Mouse (Mus musculus) stomach, postnatal 0 days (tissue): Measurements from ENCODE around the gene Bach2.

Experiments
- CTCF ChIP-seq: IDR thresholded peaks from 2 replicates; pipeline ENCODE4 v1.5.1; 2016; ENCODE audit warnings: antibody characterized with exemption, low read depth, mild to moderate bottlenecking, moderate library complexity
- EP300 ChIP-seq: optimal IDR thresholded peaks from 2 replicates; pipeline ENCODE3; 2016; ENCODE audit warnings: antibody characterized with exemption

DNA sequence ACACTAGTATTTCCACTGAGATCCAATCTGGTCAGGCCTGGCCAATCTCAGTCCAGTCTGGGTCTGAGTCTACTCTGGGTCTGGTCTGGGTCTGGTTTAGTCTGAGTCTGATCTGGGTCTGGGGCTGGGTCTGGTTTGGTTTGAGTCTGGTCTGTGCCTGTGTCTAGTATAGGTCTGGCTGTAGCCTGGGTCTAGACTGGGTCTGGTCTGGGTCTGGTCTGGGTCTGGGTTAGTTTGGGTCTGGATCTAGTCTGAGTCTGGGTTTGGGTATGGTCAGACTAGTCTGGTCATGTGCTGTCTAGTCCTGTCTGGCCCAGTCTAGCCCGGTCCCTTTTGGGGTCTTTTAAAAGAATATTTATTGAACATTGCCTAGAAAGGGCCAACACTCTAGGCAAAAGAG lies 41.2 kb downstream of the Bach2 start:
- TF ChIP-seq CTCF (no peak), EP300 (no peak)
